Mouse (Mus musculus) ES-E14 (cell line): ENCODE data around the gene Gps2.

ENCODE experiments used
- CHD2 ChIP-seq: IDR thresholded peaks from 2 replicates; pipeline ENCODE4 v1.6.1; 2014; ENCODE audit warnings: mild to moderate bottlenecking, low read depth, low read length, inconsistent platforms
- HCFC1 ChIP-seq: IDR thresholded peaks from 2 replicates; pipeline ENCODE4 v1.6.1; 2012; ENCODE audit warnings: low read length, inconsistent platforms, borderline replicate concordance; ENCODE audit not compliant: insufficient read depth
- ZC3H11A ChIP-seq: IDR thresholded peaks from 2 replicates; pipeline ENCODE4 v1.6.1; 2012; ENCODE audit warnings: low read depth, mild to moderate bottlenecking, inconsistent platforms, low read length, borderline replicate concordance

GRCm38 (mm10) chr11:69879711-69880110 is 34.0 kb upstream of the Gps2 start:
- TF ChIP-seq HCFC1 (no peak), ZC3H11A (no peak), CHD2 (no peak)
